Mouse (Mus musculus) left cerebral cortex, postnatal 4 days (tissue): Measurements from ENCODE around the gene Josd1. TPM values are rescaled to one million over a fixed set of nuclear protein-coding genes. Genes with fewer than 3 reads are reported as not detected.
A peak's percentile ranks its signal among the peaks of the same experiment; 100 is the strongest.

ENCODE experiments used
- DNase-seq: peaks from one replicate; pipeline ENCODE4 v3.0.0-alpha.2; 2022
- intact Hi-C: fragments of 180-260 bp; cut with DNase I; formaldehyde crosslinking; loops from one replicate; pipeline ENCODE4 v1.15.1; 2025
- total RNA-seq, 2 experiments: library from RNA; stranded (reverse); gene quantifications; 2 replicates each; pipeline ENCODE4 v1.2.3; 2021

Josd1 gene
- 10 to 100 TPM; 31.2 to 32.0 TPM for total RNA-seq

- intact Hi-C loops: no loop called here
- peak; percentile 95 for DNase-seq
Measured at GRCm38 (mm10) chr15:79687646-79688267, at the start of gene Josd1. Gene Josd1 (minus strand): TSS chr15:79687919.

GRCm38 (mm10) chr15:79734311-79734710 lies 46.6 kb upstream of the Josd1 start:
- no peak for DNase-seq
- intact Hi-C loops: no loop called here

- intact Hi-C loops: no loop called here
- DNase-seq: no peak
Measured at GRCm38 (mm10) chr15:79733640-79734039, 45.9 kb upstream of the Josd1 start.

GRCm38 (mm10) chr15:79733192-79733591 lies 45.5 kb upstream of the Josd1 start:
- DNase-seq: no peak
- intact Hi-C loops: no loop called here

DNA sequence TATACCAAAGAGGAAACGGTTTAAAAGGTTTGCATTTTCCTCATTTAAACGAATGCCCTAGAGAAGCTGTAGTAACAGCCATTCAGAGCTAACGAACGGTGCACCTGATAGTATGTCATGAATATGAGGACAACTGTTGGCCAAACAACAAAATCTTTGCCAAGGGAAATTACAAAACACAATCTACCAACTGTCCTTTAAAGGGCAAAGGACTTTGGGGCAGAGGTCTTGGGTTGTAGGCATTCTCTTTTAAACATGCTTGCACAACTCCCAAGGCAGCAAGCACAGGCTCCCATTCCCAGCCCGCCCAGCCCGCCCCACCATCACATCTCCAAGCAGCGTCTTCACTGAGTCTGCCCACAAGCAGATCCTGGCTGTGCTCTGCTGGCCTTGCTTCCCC lies 43.8 kb upstream of the Josd1 start:
- intact Hi-C loops: no loop called here
- DNase-seq: no peak

DNA sequence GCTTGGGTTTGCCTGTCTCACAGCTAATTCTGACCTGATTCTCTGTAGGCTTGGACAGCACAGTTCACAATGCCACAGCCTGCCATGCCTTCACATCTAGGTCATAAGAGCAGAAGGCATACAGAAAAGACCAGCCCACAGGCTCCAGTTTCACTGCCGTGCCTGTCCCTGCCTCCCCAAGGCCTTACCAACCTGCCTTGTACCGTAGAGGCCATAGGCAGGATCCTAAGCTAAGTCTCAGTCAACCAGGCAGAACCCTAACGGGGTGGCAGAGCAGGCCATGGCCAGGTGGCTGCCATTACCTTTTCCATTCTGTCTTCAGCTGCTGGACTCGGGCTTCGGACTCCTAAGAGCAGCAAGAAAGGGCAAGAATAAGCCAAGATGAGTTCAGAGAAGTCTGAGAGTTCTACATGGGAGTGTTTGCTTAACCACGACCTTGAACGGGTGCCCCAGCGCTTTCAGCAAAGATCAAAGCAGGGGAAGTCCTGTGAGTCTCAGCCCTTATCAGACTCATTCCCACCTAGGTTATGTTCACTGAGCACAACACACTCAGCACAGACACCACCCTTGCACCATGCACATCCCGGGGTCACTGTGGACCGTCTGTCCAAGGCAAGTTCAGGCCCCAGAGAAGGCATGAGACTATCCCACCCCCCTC lies 41.1 kb upstream of the Josd1 start:
- no peak for DNase-seq
- intact Hi-C loops: no loop called here

DNA sequence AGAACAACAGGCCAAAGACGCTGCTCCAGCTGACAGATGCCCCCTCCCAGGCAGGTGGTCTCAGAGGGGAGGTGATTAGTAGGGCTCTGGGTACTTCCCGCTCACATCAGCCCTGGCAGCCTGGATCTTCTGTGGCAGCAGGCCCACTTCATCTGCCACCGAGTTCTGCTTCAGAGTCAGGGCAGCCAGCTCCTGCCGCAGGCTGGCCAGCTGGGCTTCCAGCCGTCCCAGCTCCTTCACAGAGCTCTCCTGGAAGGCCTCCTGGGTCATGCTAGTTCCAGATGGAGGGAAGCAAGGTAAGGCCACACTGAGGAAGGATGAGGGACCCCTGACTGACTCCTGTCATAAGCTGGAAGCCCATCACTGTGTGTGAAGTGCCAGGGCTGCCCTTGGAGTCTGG lies 40.6 kb upstream of the Josd1 start:
- peak; percentile 87 for DNase-seq
- intact Hi-C loops: no loop called here

GRCm38 (mm10) chr15:79727840-79728239 lies 40.1 kb upstream of the Josd1 start:
- intact Hi-C loops: no loop called here
- DNase-seq: peak; percentile 25

DNA sequence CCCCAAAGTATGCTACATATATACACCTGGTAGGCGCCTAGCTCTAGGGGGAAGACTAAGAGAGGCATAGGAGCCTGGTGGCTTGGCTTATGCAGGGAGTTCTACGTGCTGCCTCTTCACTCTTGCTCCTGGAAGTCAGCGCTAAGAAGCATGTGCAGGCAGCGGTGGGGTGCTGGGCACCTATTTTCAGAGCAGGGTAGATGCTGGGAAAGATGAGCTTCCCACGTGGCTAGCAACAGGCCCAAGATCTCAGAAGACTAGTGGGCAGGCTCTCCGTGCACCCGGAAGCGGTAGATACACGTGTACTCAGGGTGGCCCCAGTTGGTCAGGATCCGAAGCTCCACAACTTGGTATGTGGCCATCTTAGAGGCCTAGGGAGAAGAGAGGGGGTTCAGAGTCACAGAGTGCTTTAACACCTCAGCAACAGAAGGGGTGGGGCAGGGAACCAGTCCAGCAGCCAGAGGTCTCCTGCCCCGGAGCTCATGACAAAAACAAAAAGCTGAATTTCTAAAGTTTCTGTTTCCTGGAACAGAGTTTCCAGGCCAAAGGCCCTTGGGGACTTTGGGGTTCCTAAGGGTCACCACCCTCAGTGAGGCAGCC lies 37.6 kb upstream of the Josd1 start:
- DNase-seq: no peak
- intact Hi-C loops: no loop called here

- DNase-seq: peak; percentile 36
- intact Hi-C loops: no loop called here
Measured at GRCm38 (mm10) chr15:79723439-79723838, 35.7 kb upstream of the Josd1 start.

DNA sequence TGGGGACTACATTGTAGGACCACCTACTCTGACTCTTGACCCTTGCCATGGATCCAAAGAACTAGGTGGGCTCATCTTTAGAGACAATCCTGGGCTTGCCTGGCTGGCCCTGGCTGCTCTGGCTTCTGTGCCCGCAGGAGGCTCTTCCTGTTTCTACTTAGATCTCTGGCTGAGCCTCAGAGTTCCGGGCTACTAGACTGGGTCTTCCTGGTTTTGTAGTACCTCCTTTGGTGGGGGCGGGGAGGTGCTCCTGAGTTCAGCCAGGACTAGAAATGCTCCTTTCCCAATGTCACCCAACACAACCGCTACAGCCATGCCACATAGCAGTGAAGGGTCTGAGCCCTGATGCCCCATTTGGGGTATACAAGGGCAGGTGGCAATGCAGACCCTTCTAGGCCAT lies 33.1 kb upstream of the Josd1 start:
- DNase-seq: no peak
- intact Hi-C loops: no loop called here

- no peak for DNase-seq
- intact Hi-C loops: no loop called here
Measured at GRCm38 (mm10) chr15:79720267-79720666, 32.5 kb upstream of the Josd1 start.

DNA sequence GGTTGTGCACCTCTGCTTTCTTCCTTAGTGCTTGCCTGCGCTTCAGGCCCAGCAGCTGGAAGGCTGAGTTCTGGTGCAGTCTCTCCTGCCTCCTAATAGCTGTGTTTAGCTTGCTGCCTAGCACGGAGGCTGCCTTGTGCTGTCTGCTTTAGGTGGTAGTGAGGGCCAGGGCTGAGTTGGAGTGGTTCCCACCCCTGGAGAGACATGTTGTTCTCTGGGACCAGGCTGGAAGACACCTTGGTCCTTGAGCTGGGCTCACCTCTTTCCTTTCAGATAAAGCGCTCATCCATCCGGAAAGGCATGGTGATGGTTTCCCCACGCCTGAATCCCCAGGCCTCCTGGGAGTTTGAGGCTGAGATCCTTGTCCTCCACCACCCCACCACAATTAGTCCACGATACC lies 29.0 kb upstream of the Josd1 start:
- no peak for DNase-seq
- intact Hi-C loops: no loop called here

DNA sequence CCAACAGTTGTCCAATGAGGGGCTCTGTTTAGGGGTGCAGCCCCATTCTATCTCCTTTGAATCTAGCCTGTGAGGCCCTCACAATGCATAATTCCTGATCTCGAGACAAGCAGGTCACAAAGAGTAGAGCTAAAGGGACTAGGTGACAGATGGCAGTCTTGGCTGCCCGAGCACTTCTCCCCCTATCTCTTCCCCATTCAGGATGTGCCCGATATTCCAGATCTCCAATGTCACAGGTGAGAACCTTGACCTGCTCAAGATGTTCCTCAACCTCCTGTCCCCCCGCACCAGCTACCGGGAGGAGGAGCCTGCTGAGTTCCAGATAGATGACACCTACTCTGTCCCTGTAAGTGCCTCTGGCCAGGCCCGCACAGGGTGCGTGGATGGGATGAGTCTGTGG lies 27.9 kb upstream of the Josd1 start:
- no peak for DNase-seq
- intact Hi-C loops: no loop called here

- intact Hi-C loops: no loop called here
- no peak for DNase-seq
Measured at GRCm38 (mm10) chr15:79708229-79708822, 20.6 kb upstream of the Josd1 start.

DNA sequence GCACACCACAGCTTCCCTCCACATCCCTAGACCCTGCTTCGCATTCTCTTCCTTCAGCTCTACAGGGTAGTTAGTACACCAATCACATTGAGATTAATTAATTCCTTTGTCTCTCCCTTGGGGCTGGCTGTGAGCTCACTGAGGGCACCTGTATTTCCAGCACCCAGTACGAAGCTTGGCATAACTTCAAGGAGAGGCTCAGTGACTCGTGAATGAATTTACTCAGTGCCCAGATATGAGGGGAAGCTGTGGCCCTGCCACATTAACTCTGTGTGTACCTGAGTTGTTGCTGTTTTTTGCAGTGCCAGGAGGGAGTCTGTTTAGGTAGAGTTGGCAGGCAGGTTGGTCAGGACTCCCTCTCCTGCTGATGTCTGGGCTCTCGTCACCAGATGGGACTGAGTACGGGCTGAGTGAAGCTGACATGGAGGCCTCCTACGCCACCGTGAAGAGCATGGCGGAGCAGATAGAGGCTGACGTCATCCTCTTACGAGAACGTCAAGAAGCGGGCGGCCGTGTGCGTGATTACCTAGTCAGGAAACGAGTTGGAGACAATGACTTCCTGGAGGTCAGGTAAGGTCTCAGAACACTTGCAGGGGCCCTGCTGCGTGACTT lies 19.0 kb upstream of the Josd1 start:
- no peak for DNase-seq
- intact Hi-C loops: no loop called here

DNA sequence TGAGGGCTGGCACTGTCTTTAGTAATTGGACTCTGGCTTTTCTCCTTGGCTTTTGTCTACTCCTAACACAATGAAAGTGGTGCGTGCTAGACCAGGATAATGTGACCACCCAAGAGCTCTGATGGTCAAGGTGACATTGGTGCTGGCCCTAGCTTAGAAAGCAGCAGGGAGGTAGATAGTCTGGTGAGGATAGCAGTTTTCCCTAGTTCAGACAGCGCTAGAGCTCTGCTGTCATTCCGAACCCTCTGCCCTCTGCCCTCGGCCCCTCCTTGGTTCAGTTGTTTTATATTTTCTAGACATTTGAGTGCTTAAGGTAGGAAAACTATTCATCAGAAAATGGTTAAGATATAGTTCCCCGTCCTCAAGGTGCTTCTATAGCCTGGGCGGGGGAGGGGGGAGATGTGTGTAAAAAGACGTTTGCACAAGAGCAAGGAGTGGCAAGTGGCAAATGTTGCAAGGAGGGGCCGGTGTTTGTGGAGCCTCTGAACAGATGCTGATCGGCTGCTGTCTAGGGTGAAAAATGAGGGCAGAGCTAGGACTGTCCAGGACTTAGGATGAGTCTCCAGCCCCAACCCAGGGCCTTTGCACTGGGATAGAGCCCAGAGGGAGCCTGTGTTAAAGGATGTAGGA lies 10.0 kb upstream of the Josd1 start:
- no peak for DNase-seq
- intact Hi-C loops: no loop called here

GRCm38 (mm10) chr15:79697011-79697410 lies 9.3 kb upstream of the Josd1 start:
- DNase-seq: peak; percentile 69
- intact Hi-C loops: no loop called here

DNA sequence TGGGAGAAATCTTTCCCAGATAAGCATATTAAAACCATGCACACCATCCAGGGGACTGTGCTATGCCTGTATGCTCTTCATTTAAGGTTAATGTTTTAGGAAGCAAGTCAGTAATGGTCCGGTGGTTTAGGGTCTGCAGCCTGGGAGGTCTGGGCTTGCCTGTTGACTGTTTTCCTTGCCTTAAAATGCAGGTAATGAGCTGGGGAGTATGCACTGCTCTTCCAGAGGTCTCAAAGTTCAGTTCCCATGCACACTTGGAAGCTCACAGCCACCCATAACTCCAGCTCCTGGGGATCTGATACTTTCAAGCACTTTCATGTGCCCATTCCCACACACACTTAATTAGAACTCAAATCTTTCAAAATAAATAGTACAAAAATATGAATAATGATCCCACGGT lies 8.8 kb upstream of the Josd1 start:
- intact Hi-C loops: no loop called here
- no peak for DNase-seq

GRCm38 (mm10) chr15:79695516-79695915 lies 7.8 kb upstream of the Josd1 start:
- intact Hi-C loops: no loop called here
- DNase-seq: no peak

DNA sequence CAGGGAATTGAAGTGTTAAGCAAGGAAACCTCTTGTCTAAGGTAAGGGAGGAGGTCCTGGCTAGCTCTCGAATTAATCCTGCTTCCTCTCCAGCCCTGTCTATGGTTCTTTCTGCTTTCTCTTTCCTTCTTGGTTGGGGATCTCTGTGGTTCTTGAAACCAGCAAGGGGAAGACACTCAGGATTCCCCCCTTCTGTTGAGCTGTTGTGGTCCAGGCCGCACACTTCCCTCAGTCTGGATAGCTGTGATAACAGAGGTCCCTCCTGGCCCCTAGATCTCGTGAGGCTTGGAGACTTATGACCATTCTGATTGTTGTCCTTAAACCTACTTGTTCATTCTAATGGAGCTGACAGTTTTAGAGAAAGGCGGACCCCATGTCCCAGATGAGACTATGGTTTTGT lies 6.8 kb upstream of the Josd1 start:
- intact Hi-C loops: no loop called here
- DNase-seq: no peak
